Mouse (Mus musculus): ENCODE data around the gene 1700012P22Rik.

Gene 1700012P22Rik

GRCm38 (mm10) chr4:144438672-144439071 lies at the start of gene 1700012P22Rik:
Gene 1700012P22Rik (minus strand): TSS chr4:144438772.
- DNase-seq (ENCODE audit: low spot score in 2 of 2): no peak

- DNase-seq (ENCODE audit: low spot score in 2 of 2): no peak
These were observed 29.5 kb upstream of the 1700012P22Rik start for GRCm38 (mm10) chr4:144468091-144468490.

GRCm38 (mm10) chr4:144465206-144465605 lies 26.6 kb upstream of the 1700012P22Rik start:
- DNase-seq (ENCODE audit: low spot score in 2 of 2): no peak

GRCm38 (mm10) chr4:144463656-144464055 lies 25.1 kb upstream of the 1700012P22Rik start, which contains the start of gene Aadacl3:
Gene Aadacl3 (minus strand): TSS chr4:144463756.
- no peak for DNase-seq (ENCODE audit: low spot score in 2 of 2)

- no peak for DNase-seq (ENCODE audit: low spot score in 2 of 2)
These were observed 14.6 kb upstream of the 1700012P22Rik start, which contains the start of gene Gm9944 for GRCm38 (mm10) chr4:144453217-144453616. Gene Gm9944 (minus strand): TSS chr4:144453317.

- no peak for DNase-seq (ENCODE audit: low spot score in 2 of 2)
These were observed 10.0 kb upstream of the 1700012P22Rik start for GRCm38 (mm10) chr4:144448546-144448945.

GRCm38 (mm10) chr4:144441582-144441981 lies 3.0 kb upstream of the 1700012P22Rik start:
- no peak for DNase-seq (ENCODE audit: low spot score in 2 of 2)

- DNase-seq (ENCODE audit: low spot score in 2 of 2): no peak
These were observed 2.5 kb upstream of the 1700012P22Rik start for GRCm38 (mm10) chr4:144441095-144441494.

GRCm38 (mm10) chr4:144433216-144433615 lies 5.4 kb downstream of the 1700012P22Rik start:
- no peak for DNase-seq (ENCODE audit: low spot score in 2 of 2)

- DNase-seq (ENCODE audit: low spot score in 2 of 2): no peak
These were observed 7.8 kb downstream of the 1700012P22Rik start for GRCm38 (mm10) chr4:144430723-144431122.

GRCm38 (mm10) chr4:144428868-144429267 lies 9.7 kb downstream of the 1700012P22Rik start:
- no peak for DNase-seq (ENCODE audit: low spot score in 2 of 2)

GRCm38 (mm10) chr4:144424590-144424989 lies 14.0 kb downstream of the 1700012P22Rik start:
- no peak for DNase-seq (ENCODE audit: low spot score in 2 of 2)

- no peak for DNase-seq (ENCODE audit: low spot score in 2 of 2)
These were observed 17.9 kb downstream of the 1700012P22Rik start for GRCm38 (mm10) chr4:144420644-144421043.

- no peak for DNase-seq (ENCODE audit: low spot score in 2 of 2)
These were observed 30.3 kb downstream of the 1700012P22Rik start, which contains the start of gene Pramef12 for GRCm38 (mm10) chr4:144408290-144408689. Gene Pramef12 (minus strand): TSS chr4:144408464.

- DNase-seq (ENCODE audit: low spot score in 2 of 2): no peak
These were observed 32.3 kb downstream of the 1700012P22Rik start for GRCm38 (mm10) chr4:144406261-144406660.

GRCm38 (mm10) chr4:144404456-144405086 lies 34.0 kb downstream of the 1700012P22Rik start:
- DNase-seq (ENCODE audit: low spot score in 2 of 2): no peak

- no peak for DNase-seq (ENCODE audit: low spot score in 2 of 2)
These were observed 35.9 kb downstream of the 1700012P22Rik start for GRCm38 (mm10) chr4:144402712-144403111.

GRCm38 (mm10) chr4:144396316-144396715 lies 42.3 kb downstream of the 1700012P22Rik start:
- DNase-seq (ENCODE audit: low spot score in 2 of 2): no peak

GRCm38 (mm10) chr4:144377911-144378310 lies 60.7 kb downstream of the 1700012P22Rik start, which contains the start of gene Pramef20:
Gene Pramef20 (minus strand): TSS chr4:144377933.
- no peak for DNase-seq (ENCODE audit: low spot score in 2 of 2)
